Mouse (Mus musculus): ENCODE measurements around the gene Traf4. TPM values are rescaled to one million over a fixed set of nuclear protein-coding genes. Genes with fewer than 3 reads are reported as not detected.
A peak's percentile ranks its signal among the peaks of the same experiment; 100 is the strongest.

The Traf4 gene
- polyA plus RNA-seq, 1 experiment from 2014 or later, result 73.9 TPM

GRCm38 (mm10) chr11:78182961-78183844 is 17.8 kb upstream of the Traf4 start, which contains the start of gene Rpl23a:
Gene Rpl23a, minus strand, starts transcription at chr11:78183584.
- WGBS, result under 1% methylated on average over 38 of the region's 38 CpGs

GRCm38 (mm10) chr11:78182450-78182849 is 17.1 kb upstream of the Traf4 start:
- WGBS, result 2% methylated on average over 7 of the region's 7 CpGs
- Histone ChIP-seq H3K27me3 (replicated peaks; ENCODE audit: control insufficient read depth, insufficient read depth, low read length) (no peaks in the 10 kb centered on the region), H3K27ac (ENCODE audit: low read length) (peak overlapping the region; percentile 94), H3K4me1 (ENCODE audit: control insufficient read depth, insufficient read depth, low read length) (peaks cover 36% of the 10 kb centered on the region), H3K36me3 (ENCODE audit: control insufficient read depth, insufficient read depth, low read length) (peaks cover 3% of the 10 kb centered on the region), H3K4me2 (ENCODE audit: low read depth, low read length) (peak overlapping the region; percentile 68), H3K4me3 (ENCODE audit: low read length) (peak overlapping the region; percentile 94), H3K9me3 (ENCODE audit: control insufficient read depth, low read length) (no peaks in the 10 kb centered on the region), H3K9ac (ENCODE audit: low read depth, low read length) (peak overlapping the region; percentile 97)
- ATAC-seq, result no peak

More at GRCm38 (mm10) chr11:78182961-78183844, 17.8 kb upstream of the Traf4 start, which contains the start of gene Rpl23a:
- no peaks in the 10 kb centered on the region for H3K27me3 ChIP-seq (replicated peaks; ENCODE audit: control insufficient read depth, insufficient read depth, low read length)
- ATAC-seq, result peak; percentile 81
- peak within 1 kb of the TSS; percentile 94 for H3K27ac ChIP-seq (ENCODE audit: low read length)
- peaks cover 3% of the 10 kb centered on the region for H3K36me3 ChIP-seq (ENCODE audit: control insufficient read depth, insufficient read depth, low read length)
- peak within 1 kb of the TSS; percentile 68 for H3K4me2 ChIP-seq (ENCODE audit: low read depth, low read length)
- H3K4me3 ChIP-seq (ENCODE audit: low read length), result peak within 1 kb of the TSS; percentile 94
- no peaks in the 10 kb centered on the region for H3K9me3 ChIP-seq (ENCODE audit: control insufficient read depth, low read length)
- peaks cover 33% of the 10 kb centered on the region for H3K4me1 ChIP-seq (ENCODE audit: control insufficient read depth, insufficient read depth, low read length)
- peak within 1 kb of the TSS; percentile 97 for H3K9ac ChIP-seq (ENCODE audit: low read depth, low read length)

- whole genome bisulfite sequencing, result 35% methylated on average over 2 of the region's 2 CpGs
- no peaks in the 10 kb centered on the region for H3K9me3 ChIP-seq (ENCODE audit: control insufficient read depth, low read length)
- H3K4me1 ChIP-seq (ENCODE audit: control insufficient read depth, insufficient read depth, low read length), result peaks cover 41% of the 10 kb centered on the region
- H3K36me3 ChIP-seq (ENCODE audit: control insufficient read depth, insufficient read depth, low read length), result peaks cover 3% of the 10 kb centered on the region
- peak overlapping the region; percentile 68 for H3K4me2 ChIP-seq (ENCODE audit: low read depth, low read length)
- 0 out of 2 replicates have a peak overlapping the region, but pooled peaks have one; percentile 13 for H3K27ac ChIP-seq (ENCODE audit: low read length)
- no peak for ATAC-seq
- no peaks in the 10 kb centered on the region for H3K27me3 ChIP-seq (replicated peaks; ENCODE audit: control insufficient read depth, insufficient read depth, low read length)
- peak overlapping the region; percentile 97 for H3K9ac ChIP-seq (ENCODE audit: low read depth, low read length)
- H3K4me3 ChIP-seq (ENCODE audit: low read length), result peak overlapping the region; percentile 94
Observed at GRCm38 (mm10) chr11:78181830-78182357, 16.5 kb upstream of the Traf4 start.

- Histone ChIP-seq H3K9ac (ENCODE audit: low read depth, low read length) (peak overlapping the region; percentile 43; the same call in 1 of the 2 replicates), H3K36me3 (ENCODE audit: control insufficient read depth, insufficient read depth, low read length) (peaks cover 3% of the 10 kb centered on the region), H3K4me3 (ENCODE audit: low read length) (peak overlapping the region; percentile 73), H3K4me2 (ENCODE audit: low read depth, low read length) (peak overlapping the region; percentile 94), H3K9me3 (ENCODE audit: control insufficient read depth, low read length) (no peaks in the 10 kb centered on the region), H3K27ac (ENCODE audit: low read length) (peak overlapping the region; percentile 99), H3K4me1 (ENCODE audit: control insufficient read depth, insufficient read depth, low read length) (peaks cover 46% of the 10 kb centered on the region), H3K27me3 (replicated peaks; ENCODE audit: control insufficient read depth, insufficient read depth, low read length) (no peaks in the 10 kb centered on the region)
- no peak for ATAC-seq
- 59% methylated on average over 6 of the region's 6 CpGs for WGBS
Observed at GRCm38 (mm10) chr11:78180081-78180761, 14.8 kb upstream of the Traf4 start.

GRCm38 (mm10) chr11:78179438-78179999 is 14.1 kb upstream of the Traf4 start:
- WGBS, result 20% methylated on average over 8 of the region's 8 CpGs
- peak overlapping the region; percentile 94 for H3K4me2 ChIP-seq (ENCODE audit: low read depth, low read length)
- H3K9me3 ChIP-seq (ENCODE audit: control insufficient read depth, low read length), result no peaks in the 10 kb centered on the region
- no peak for ATAC-seq
- H3K4me1 ChIP-seq (ENCODE audit: control insufficient read depth, insufficient read depth, low read length), result peaks cover 50% of the 10 kb centered on the region
- H3K27me3 ChIP-seq (replicated peaks; ENCODE audit: control insufficient read depth, insufficient read depth, low read length), result no peaks in the 10 kb centered on the region
- peak overlapping the region; percentile 89 for H3K9ac ChIP-seq (ENCODE audit: low read depth, low read length)
- peak overlapping the region; percentile 99 for H3K27ac ChIP-seq (ENCODE audit: low read length)
- H3K36me3 ChIP-seq (ENCODE audit: control insufficient read depth, insufficient read depth, low read length), result peaks cover 3% of the 10 kb centered on the region
- peak overlapping the region; percentile 73 for H3K4me3 ChIP-seq (ENCODE audit: low read length)

GRCm38 (mm10) chr11:78178859-78179437 is 13.6 kb upstream of the Traf4 start:
- WGBS, result under 1% methylated on average over 29 of the region's 29 CpGs
- H3K9me3 ChIP-seq (ENCODE audit: control insufficient read depth, low read length), result no peaks in the 10 kb centered on the region

GRCm38 (mm10) chr11:78177903-78178858 is 12.8 kb upstream of the Traf4 start:
- peaks cover 50% of the 10 kb centered on the region for H3K4me1 ChIP-seq (ENCODE audit: control insufficient read depth, insufficient read depth, low read length)
- peak overlapping the region; percentile 73 for H3K4me3 ChIP-seq (ENCODE audit: low read length)
- H3K9ac ChIP-seq (ENCODE audit: low read depth, low read length), result peak overlapping the region; percentile 89
- no peaks in the 10 kb centered on the region for H3K9me3 ChIP-seq (ENCODE audit: control insufficient read depth, low read length)
- H3K27ac ChIP-seq (ENCODE audit: low read length), result peak overlapping the region; percentile 99
- peak overlapping the region; percentile 94 for H3K4me2 ChIP-seq (ENCODE audit: low read depth, low read length)
- H3K36me3 ChIP-seq (ENCODE audit: control insufficient read depth, insufficient read depth, low read length), result peaks cover 3% of the 10 kb centered on the region
- ATAC-seq, result peak; percentile 86
- no peaks in the 10 kb centered on the region for H3K27me3 ChIP-seq (replicated peaks; ENCODE audit: control insufficient read depth, insufficient read depth, low read length)
- under 1% methylated on average over 68 of the region's 84 CpGs for WGBS

More at GRCm38 (mm10) chr11:78178859-78179437, 13.6 kb upstream of the Traf4 start:
- Histone ChIP-seq H3K4me3 (ENCODE audit: low read length) (peak overlapping the region; percentile 73), H3K27ac (ENCODE audit: low read length) (peak overlapping the region; percentile 99), H3K9ac (ENCODE audit: low read depth, low read length) (peak overlapping the region; percentile 89), H3K27me3 (replicated peaks; ENCODE audit: control insufficient read depth, insufficient read depth, low read length) (no peaks in the 10 kb centered on the region), H3K4me2 (ENCODE audit: low read depth, low read length) (peak overlapping the region; percentile 94), H3K36me3 (ENCODE audit: control insufficient read depth, insufficient read depth, low read length) (peaks cover 3% of the 10 kb centered on the region), H3K4me1 (ENCODE audit: control insufficient read depth, insufficient read depth, low read length) (peaks cover 50% of the 10 kb centered on the region)
- ATAC-seq, result peak; percentile 8

GRCm38 (mm10) chr11:78177437-78177836 is 12.0 kb upstream of the Traf4 start:
- peak overlapping the region; percentile 94 for H3K4me2 ChIP-seq (ENCODE audit: low read depth, low read length)
- peak overlapping the region; percentile 73 for H3K4me3 ChIP-seq (ENCODE audit: low read length)
- WGBS, result 1% methylated on average over 10 of the region's 10 CpGs
- peaks cover 56% of the 10 kb centered on the region for H3K4me1 ChIP-seq (ENCODE audit: control insufficient read depth, insufficient read depth, low read length)
- H3K36me3 ChIP-seq (ENCODE audit: control insufficient read depth, insufficient read depth, low read length), result peaks cover 3% of the 10 kb centered on the region
- H3K9ac ChIP-seq (ENCODE audit: low read depth, low read length), result peak overlapping the region; percentile 89
- peak; percentile 34 for ATAC-seq
- no peaks in the 10 kb centered on the region for H3K27me3 ChIP-seq (replicated peaks; ENCODE audit: control insufficient read depth, insufficient read depth, low read length)
- no peaks in the 10 kb centered on the region for H3K9me3 ChIP-seq (ENCODE audit: control insufficient read depth, low read length)
- peak overlapping the region; percentile 99 for H3K27ac ChIP-seq (ENCODE audit: low read length)
